Mouse (Mus musculus): ENCODE measurements around the gene Guca1b. TPM values are rescaled to one million over a fixed set of nuclear protein-coding genes. Genes with fewer than 3 reads are reported as not detected.

Guca1b gene
- total RNA-seq, 2 experiments from 2014 or later, result 0.25 to 0.33 TPM

Other genes with a start within 250 kb of the Guca1b start
- 10 to 100 TPM; 19.9 to 23.9 TPM for gene Mrps10, start 16.5 kb upstream of the Guca1b start, total RNA-seq (2021)
- gene Guca1a, start 15.2 kb downstream of the Guca1b start, total RNA-seq (2021), result not detected
- gene AI661453, start 51.2 kb downstream of the Guca1b start, total RNA-seq (2021), result 1 to 10 TPM; 1.6 to 1.8 TPM
- not detected for gene 1700001C19Rik, start 52.0 kb downstream of the Guca1b start, total RNA-seq (2021)
- gene Taf8, start 116.9 kb downstream of the Guca1b start, total RNA-seq (2021), result 10 to 100 TPM; 12.0 to 13.6 TPM
- gene Ccnd3, start 119.7 kb downstream of the Guca1b start, total RNA-seq (2021), result 10 to 100 TPM; 79.8 to 88.7 TPM
- gene Bysl, start 226.1 kb downstream of the Guca1b start, total RNA-seq (2021), result 10 to 100 TPM; 14.2 to 14.3 TPM
- 10 to 100 TPM; 15.8 to 17.8 TPM for gene Med20, start 226.2 kb downstream of the Guca1b start, total RNA-seq (2021)
- gene Gm20517, start 226.2 kb downstream of the Guca1b start, total RNA-seq (2021), result 1 to 10 TPM; 2.1 to 3.5 TPM
- 1 to 10 TPM; 3.9 to 4.4 TPM for gene Usp49, start 245.3 kb downstream of the Guca1b start, total RNA-seq (2021)

Measured in heart, postnatal 36 days (tissue).